ENCODE assay signal across 25 mouse cellular contexts in genomic region chr5:148380246-148380504, GRCm38 (mm10).
"Had no signal": no experiment of that assay in that cellular context is flagged by ENCODE, and none has a peak within 500 bp of the region (broad histone marks: within the 10 kb centered on the region; RNA-seq: fewer than 3 reads in every experiment).

No protein-coding gene starts in this region.

- ATAC-seq: hindbrain, embryonic 16.5 days; intestine, embryonic 15.5 days had no signal

- H3K4me1 ChIP-seq: intestine, embryonic 15.5 days had no signal

- H3K36me3 ChIP-seq: heart, embryonic 15.5 days; hindbrain, embryonic 12.5 days had no signal

- DNase-seq: gastrocnemius, adult 2 months; gastrocnemius, postnatal 10 days; gastrocnemius, postnatal 25 days; heart, postnatal 14 days; heart, postnatal 36 days; kidney, adult 11 months; kidney, adult 2 months; kidney, adult 9 months; kidney, postnatal 25 days; kidney, postnatal 4 days had no signal

- H3K27ac ChIP-seq: gastrocnemius, adult 2 months; heart, adult 2 months; heart, embryonic 13.5 days; heart, embryonic 15.5 days; hindbrain, embryonic 10.5 days; hindbrain, embryonic 12.5 days; hindbrain, embryonic 14.5 days; intestine, embryonic 15.5 days; kidney, embryonic 15.5 days; kidney, postnatal 0 days; layer of hippocampus, adult 2 months; left cerebral cortex, adult 2 months; limb, embryonic 10.5 days; limb, embryonic 12.5 days had no signal

- H3K4me3 ChIP-seq: gastrocnemius, adult 2 months; heart, adult 2 months; heart, embryonic 13.5 days; heart, embryonic 15.5 days; hindbrain, embryonic 10.5 days; hindbrain, embryonic 12.5 days; intestine, embryonic 15.5 days; kidney, embryonic 15.5 days; layer of hippocampus, adult 2 months; left cerebral cortex, adult 2 months; limb, embryonic 10.5 days; limb, embryonic 12.5 days had no signal

- H3K27me3 ChIP-seq: heart, embryonic 13.5 days; heart, embryonic 15.5 days; hindbrain, embryonic 12.5 days; intestine, embryonic 15.5 days; kidney, embryonic 15.5 days; limb, embryonic 12.5 days had no signal

- H3K9ac ChIP-seq: heart, embryonic 13.5 days; heart, embryonic 15.5 days; hindbrain, embryonic 12.5 days; hindbrain, embryonic 14.5 days; intestine, embryonic 15.5 days; kidney, embryonic 15.5 days; limb, embryonic 12.5 days had no signal

- H3K4me2 ChIP-seq: heart, embryonic 11.5 days; heart, embryonic 13.5 days; heart, embryonic 15.5 days; hindbrain, embryonic 12.5 days; hindbrain, embryonic 14.5 days; intestine, embryonic 15.5 days; kidney, embryonic 15.5 days; limb, embryonic 12.5 days had no signal

- H3K9me3 ChIP-seq: heart, embryonic 15.5 days; hindbrain, embryonic 12.5 days; intestine, embryonic 15.5 days; kidney, embryonic 15.5 days; limb, embryonic 10.5 days had no signal
